Mouse (Mus musculus): ENCODE measurements around the gene Olfr1420. TPM values are rescaled to one million over a fixed set of nuclear protein-coding genes. Genes with fewer than 3 reads are reported as not detected.
A peak's percentile ranks its signal among the peaks of the same experiment; 100 is the strongest.
"Not testable (repeated sequence)": the region's sequence is repeated elsewhere in the genome, so short reads cannot be mapped to it uniquely, and the experiment has no call there.

The Olfr1420 gene
- polyA plus RNA-seq, 1 experiment from 2014 or later, result 0.19 TPM

GRCm38 (mm10) chr19:11926380-11926779 is 40.0 kb downstream of the Olfr1420 start:
- no peaks in the 10 kb centered on the region for H3K27me3 ChIP-seq (replicated peaks; ENCODE audit: control insufficient read depth, insufficient read depth, low read length)
- no peak overlapping the region for H3K27ac ChIP-seq (replicated peaks; ENCODE audit: low read depth, low read length)
- no peaks in the 10 kb centered on the region for H3K9me3 ChIP-seq (ENCODE audit: control insufficient read depth, low read length)
- DNase-seq (ENCODE audit: low spot score) (no peak), ATAC-seq (ENCODE audit: low read depth) (no peak)
- H3K36me3 ChIP-seq (ENCODE audit: control insufficient read depth, insufficient read depth, low read length), result peaks cover 91% of the 10 kb centered on the region
- no peak overlapping the region for H3K9ac ChIP-seq (ENCODE audit: low read depth, low read length)
- WGBS, result 85% methylated on average over 2 of the region's 2 CpGs
- no peaks in the 10 kb centered on the region for H3K4me1 ChIP-seq (ENCODE audit: control insufficient read depth, insufficient read depth, low read length)
- H3K4me2 ChIP-seq (ENCODE audit: low read depth, low read length), result no peak overlapping the region
- H3K4me3 ChIP-seq (ENCODE audit: low read depth, low read length), result no peak overlapping the region

DNA sequence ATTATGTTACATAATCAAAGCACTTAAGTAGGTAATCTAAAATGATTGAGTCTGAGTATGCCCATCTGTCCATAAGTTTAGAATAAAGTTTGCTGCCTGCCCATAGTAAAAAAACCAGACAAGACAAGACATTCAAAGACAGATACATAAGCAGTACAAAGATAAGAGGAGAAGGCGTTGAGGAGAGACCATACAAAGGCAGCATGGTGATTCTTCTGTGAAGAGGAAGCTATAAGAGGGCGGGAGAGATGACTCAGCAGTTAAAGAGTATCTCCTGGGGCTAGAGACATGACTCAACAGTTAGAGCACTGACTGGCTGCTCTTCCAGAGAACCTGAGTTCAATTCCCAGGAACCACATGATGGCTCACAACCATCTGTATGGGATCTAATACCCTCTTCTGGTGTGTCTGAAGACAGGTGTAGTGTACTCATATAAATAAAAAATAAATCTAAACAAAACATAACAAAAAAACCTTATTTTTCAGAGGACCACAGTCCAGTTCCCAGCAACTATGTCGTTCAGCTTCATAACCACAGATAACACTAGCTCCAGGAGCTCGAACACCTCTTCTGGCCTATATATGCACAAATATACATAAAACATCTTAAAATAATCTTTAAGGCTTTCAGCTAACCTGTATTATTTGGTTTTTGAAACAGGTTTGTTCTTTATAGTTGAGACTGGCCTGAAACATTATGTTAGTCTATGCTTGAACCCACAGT is 41.8 kb downstream of the Olfr1420 start:
- DNase-seq (ENCODE audit: low spot score) (no peak), ATAC-seq (ENCODE audit: low read depth) (no peak)
- Histone ChIP-seq H3K36me3 (ENCODE audit: control insufficient read depth, insufficient read depth, low read length) (peaks cover 91% of the 10 kb centered on the region), H3K27me3 (replicated peaks; ENCODE audit: control insufficient read depth, insufficient read depth, low read length) (no peaks in the 10 kb centered on the region), H3K27ac (replicated peaks; ENCODE audit: low read depth, low read length) (no peak overlapping the region), H3K4me3 (ENCODE audit: low read depth, low read length) (no peak overlapping the region), H3K4me1 (ENCODE audit: control insufficient read depth, insufficient read depth, low read length) (no peaks in the 10 kb centered on the region), H3K4me2 (ENCODE audit: low read depth, low read length) (no peak overlapping the region), H3K9ac (ENCODE audit: low read depth, low read length) (no peak overlapping the region), H3K9me3 (ENCODE audit: control insufficient read depth, low read length) (no peaks in the 10 kb centered on the region)
- 89% methylated on average over 4 of the region's 4 CpGs for WGBS

DNA sequence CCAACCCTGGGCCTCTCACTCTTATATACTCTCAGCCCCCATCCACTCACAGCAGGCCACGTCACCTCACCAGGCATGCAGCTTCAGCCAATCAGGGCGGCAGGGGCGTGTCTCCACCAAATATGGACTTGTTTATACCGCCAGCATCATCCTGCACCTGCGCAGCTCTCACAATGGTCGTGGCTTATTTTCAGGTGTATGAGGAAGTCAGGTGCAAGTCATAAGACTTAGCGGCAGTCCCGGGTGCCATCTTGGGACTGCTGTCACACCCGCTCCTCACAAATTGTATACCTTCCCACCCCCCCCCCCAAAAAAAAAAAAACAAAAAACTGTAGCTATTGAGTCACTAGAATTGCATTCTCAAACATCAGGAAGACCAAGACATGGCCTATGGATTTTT is 60.1 kb downstream of the Olfr1420 start:
- not testable (repeated sequence) for H3K4me2 ChIP-seq (ENCODE audit: low read depth, low read length); H3K9me3 ChIP-seq (ENCODE audit: control insufficient read depth, low read length); H3K27ac ChIP-seq (replicated peaks; ENCODE audit: low read depth, low read length); H3K9ac ChIP-seq (ENCODE audit: low read depth, low read length); H3K4me3 ChIP-seq (ENCODE audit: low read depth, low read length); H3K27me3 ChIP-seq (replicated peaks; ENCODE audit: control insufficient read depth, insufficient read depth, low read length); ATAC-seq (ENCODE audit: low read depth); H3K4me1 ChIP-seq (ENCODE audit: control insufficient read depth, insufficient read depth, low read length); DNase-seq (ENCODE audit: low spot score)
- peaks cover 44% of the 10 kb centered on the region for H3K36me3 ChIP-seq (ENCODE audit: control insufficient read depth, insufficient read depth, low read length)
- WGBS, result 96% methylated on average over 8 of the region's 9 CpGs

Small RNA genes within 50 kb of the gene (microRNA-seq; reads per million reads assigned to microRNA genes)
- 4.1 reads per million, percentile 19 among the genes with 10 or more reads in this experiment for gene Mir6994 (ENCODE audit: borderline number of aligned reads)

Other genes starting within 250 kb of the Olfr1420 start
- 0.36 TPM in 1 of 2 replicates, not detected in the other for gene Ms4a3, start 245.7 kb upstream of the Olfr1420 start, polyA plus RNA-seq (2014; fragmentation: Nextera tagmentation; extraction: Ambion mirVana)
- not detected in 2 replicates for gene Oosp2, start 226.0 kb upstream of the Olfr1420 start, polyA plus RNA-seq (2014; fragmentation: Nextera tagmentation; extraction: Ambion mirVana)
- gene Oosp1, start 195.4 kb upstream of the Olfr1420 start, polyA plus RNA-seq (2014; fragmentation: Nextera tagmentation; extraction: Ambion mirVana), result not detected in 2 replicates
- not detected in 2 replicates for gene Oosp3, start 189.5 kb upstream of the Olfr1420 start, polyA plus RNA-seq (2014; fragmentation: Nextera tagmentation; extraction: Ambion mirVana)
- not detected in 2 replicates for gene Gif, start 139.0 kb upstream of the Olfr1420 start, polyA plus RNA-seq (2014; fragmentation: Nextera tagmentation; extraction: Ambion mirVana)
- 48.9 and 51.9 TPM in 2 replicates for gene Mrpl16, start 116.2 kb upstream of the Olfr1420 start, polyA plus RNA-seq (2014; fragmentation: Nextera tagmentation; extraction: Ambion mirVana)
- gene Stx3, start 67.2 kb upstream of the Olfr1420 start, polyA plus RNA-seq (2014; fragmentation: Nextera tagmentation; extraction: Ambion mirVana), result 8.7 and 8.8 TPM in 2 replicates
- not detected in 2 replicates for gene Olfr1417, start 47.3 kb upstream of the Olfr1420 start, polyA plus RNA-seq (2014; fragmentation: Nextera tagmentation; extraction: Ambion mirVana)
- gene Olfr1418, start 25.5 kb upstream of the Olfr1420 start, polyA plus RNA-seq (2014; fragmentation: Nextera tagmentation; extraction: Ambion mirVana), result not detected in 2 replicates
- gene Olfr1419, start 11.5 kb upstream of the Olfr1420 start, polyA plus RNA-seq (2014; fragmentation: Nextera tagmentation; extraction: Ambion mirVana), result not detected in 2 replicates
- gene Patl1, start 25.8 kb downstream of the Olfr1420 start, polyA plus RNA-seq (2014; fragmentation: Nextera tagmentation; extraction: Ambion mirVana), result 18.7 and 19.4 TPM in 2 replicates
- 9.0 and 10.1 TPM in 2 replicates for gene Osbp, start 79.4 kb downstream of the Olfr1420 start, polyA plus RNA-seq (2014; fragmentation: Nextera tagmentation; extraction: Ambion mirVana)
- not detected in 2 replicates for gene Olfr1423, start 154.8 kb downstream of the Olfr1420 start, polyA plus RNA-seq (2014; fragmentation: Nextera tagmentation; extraction: Ambion mirVana)
- not detected in 2 replicates for gene Olfr1424, start 176.1 kb downstream of the Olfr1420 start, polyA plus RNA-seq (2014; fragmentation: Nextera tagmentation; extraction: Ambion mirVana)
- not detected in 2 replicates for gene Olfr1425, start 191.2 kb downstream of the Olfr1420 start, polyA plus RNA-seq (2014; fragmentation: Nextera tagmentation; extraction: Ambion mirVana)
- gene Olfr1426, start 205.4 kb downstream of the Olfr1420 start, polyA plus RNA-seq (2014; fragmentation: Nextera tagmentation; extraction: Ambion mirVana), result not detected in 2 replicates
- gene Olfr1427, start 216.8 kb downstream of the Olfr1420 start, polyA plus RNA-seq (2014; fragmentation: Nextera tagmentation; extraction: Ambion mirVana), result not detected in 2 replicates
- 0.29 TPM in 1 of 2 replicates, not detected in the other for gene Olfr1428, start 229.3 kb downstream of the Olfr1420 start, polyA plus RNA-seq (2014; fragmentation: Nextera tagmentation; extraction: Ambion mirVana)
- gene Olfr76, start 236.6 kb downstream of the Olfr1420 start, polyA plus RNA-seq (2014; fragmentation: Nextera tagmentation; extraction: Ambion mirVana), result not detected in 2 replicates

All from embryonic facial prominence, embryonic 14.5 days (tissue).